Mouse (Mus musculus) G1E-ER4 (cell line): ENCODE data around the gene Sap18. TPM values are rescaled to one million over a fixed set of nuclear protein-coding genes. Genes with fewer than 3 reads are reported as not detected.

Experiments used
- GATA1 ChIP-seq: IDR thresholded peaks from one replicate; pipeline ENCODE4 v1.8.0; 2012; ENCODE audit warnings: low read length, inconsistent platforms
- polyA plus RNA-seq: library from polyadenylated mRNA; stranded (reverse); fragments of >175 nt; gene quantifications from 2 replicates; pipeline ENCODE4 v1.2.3, GENCODE M21; 2012

Gene Sap18
- 478 and 509 TPM in 2 replicates for polyA plus RNA-seq

GRCm38 (mm10) chr14:57797991-57798931 is at the start of gene Sap18:
Sap18 (plus strand) TSS chr14:57798180.
- no peak for TF ChIP-seq GATA1

GRCm38 (mm10) chr14:57749501-57749900 is 48.5 kb upstream of the Sap18 start:
- no peak for TF ChIP-seq GATA1

GRCm38 (mm10) chr14:57753351-57753992 is 44.5 kb upstream of the Sap18 start:
- TF ChIP-seq GATA1, result peak; percentile 79

GRCm38 (mm10) chr14:57755661-57756060 is 42.3 kb upstream of the Sap18 start:
- TF ChIP-seq GATA1, result no peak

GRCm38 (mm10) chr14:57756094-57756493 is 41.9 kb upstream of the Sap18 start:
- TF ChIP-seq GATA1, result no peak

GRCm38 (mm10) chr14:57758237-57758636 is 39.7 kb upstream of the Sap18 start, which contains the start of gene Lats2:
Lats2 (minus strand) TSS chr14:57758388.
- TF ChIP-seq GATA1, result no peak

- no peak for TF ChIP-seq GATA1
Measured at GRCm38 (mm10) chr14:57760447-57761412, 37.2 kb upstream of the Sap18 start.

GRCm38 (mm10) chr14:57769102-57769501 is 28.9 kb upstream of the Sap18 start:
- TF ChIP-seq GATA1, result no peak

GRCm38 (mm10) chr14:57772157-57772815 is 25.7 kb upstream of the Sap18 start:
- no peak for TF ChIP-seq GATA1

GRCm38 (mm10) chr14:57787406-57787805 is 10.6 kb upstream of the Sap18 start:
- no peak for TF ChIP-seq GATA1

- no peak for TF ChIP-seq GATA1
Measured at GRCm38 (mm10) chr14:57789311-57789710, 8.7 kb upstream of the Sap18 start.

GRCm38 (mm10) chr14:57789759-57790158 is 8.2 kb upstream of the Sap18 start:
- no peak for TF ChIP-seq GATA1

- no peak for TF ChIP-seq GATA1
Measured at GRCm38 (mm10) chr14:57791171-57791570, 6.8 kb upstream of the Sap18 start.

GRCm38 (mm10) chr14:57797551-57797950 is 429 bp upstream of the Sap18 start:
- no peak for TF ChIP-seq GATA1

- TF ChIP-seq GATA1, result no peak
Measured at GRCm38 (mm10) chr14:57803731-57804130, 5.8 kb downstream of the Sap18 start.
